Mouse (Mus musculus) embryonic fibroblast, embryonic 13.5 days (primary cell): ENCODE data around the gene Zfp146.

Experiments
- CTCF ChIP-seq: IDR thresholded peaks from 2 replicates; pipeline ENCODE4 v1.5.1; 2011; ENCODE audit warnings: mild to moderate bottlenecking, control low read depth, low read length, moderate library complexity, borderline replicate concordance; ENCODE audit not compliant: insufficient read depth
- POLR2A ChIP-seq: IDR thresholded peaks from 2 replicates; pipeline ENCODE4 v1.6.1; 2011; ENCODE audit warnings: low read depth, mild to moderate bottlenecking, control low read depth, low read length, moderate library complexity

GRCm38 (mm10) chr7:30211025-30211424, 41.5 kb upstream of the Zfp146 start:
- no peak for TF ChIP-seq POLR2A
- TF ChIP-seq CTCF: no peak
